Mouse (Mus musculus) lung, postnatal 0 days (tissue): Measurements from ENCODE around the gene Olfr237-ps1. TPM values are rescaled to one million over a fixed set of nuclear protein-coding genes. Genes with fewer than 3 reads are reported as not detected.
"Not testable (repeated sequence)": the region's sequence is repeated elsewhere in the genome, so short reads cannot be mapped to it uniquely, and the experiment has no call there.

Experiments used
- ATAC-seq: fragments of 200-750 bp; cut with Nextera tagmentation; 2 replicates; pipeline ENCODE4 v1.8.0; 2017; ENCODE audit warnings: moderate library complexity
- DNase-seq: peaks from one replicate; pipeline ENCODE4 v3.0.0-alpha.2; 2016; ENCODE audit warnings: low spot score
- H3K27ac ChIP-seq: fragments of 300-500 bp; sonication (generic); 2 replicates; pipeline ENCODE4 v1.5.1; 2014; ENCODE audit warnings: antibody characterized with exemption, mild to moderate bottlenecking, low read length, mixed read lengths
- H3K27me3 ChIP-seq: fragments of 300-500 bp; sonication (generic); replicated peaks from 2 replicates; pipeline ENCODE4 v1.6.1; 2014; ENCODE audit warnings: low read length, mixed read lengths; ENCODE audit not compliant: insufficient read depth
- H3K36me3 ChIP-seq: fragments of 300-500 bp; sonication (generic); 2 replicates; pipeline ENCODE4 v1.6.1; 2014; ENCODE audit warnings: low read length, mixed read lengths; ENCODE audit not compliant: insufficient read depth
- H3K4me1 ChIP-seq: fragments of 300-500 bp; sonication (generic); 2 replicates; pipeline ENCODE4 v1.6.1; 2014; ENCODE audit warnings: antibody characterized with exemption, low read depth, low read length, mixed read lengths; ENCODE audit not compliant: insufficient read depth
- H3K4me2 ChIP-seq: fragments of 300-500 bp; sonication (generic); replicated peaks from 2 replicates; pipeline ENCODE4 v1.6.1; 2014; ENCODE audit warnings: low read depth, mild to moderate bottlenecking, low read length, moderate library complexity, mixed read lengths
- H3K4me3 ChIP-seq: fragments of 300-500 bp; sonication (generic); 2 replicates; pipeline ENCODE4 v1.5.1; 2014; ENCODE audit warnings: low read depth, low read length
- H3K9ac ChIP-seq: fragments of 300-500 bp; sonication (generic); replicated peaks from 2 replicates; pipeline ENCODE4 v1.6.1; 2014; ENCODE audit warnings: low read depth, mild to moderate bottlenecking
- H3K9me3 ChIP-seq: fragments of 300-500 bp; sonication (generic); 2 replicates; pipeline ENCODE4 v1.6.1; 2016; ENCODE audit warnings: low read length, mixed read lengths
- CTCF ChIP-seq: IDR thresholded peaks from 2 replicates; pipeline ENCODE4 v1.5.1; 2016; ENCODE audit warnings: antibody characterized with exemption, mild to moderate bottlenecking
- EP300 ChIP-seq: IDR thresholded peaks from 2 replicates; pipeline ENCODE4 v1.6.1; 2016; ENCODE audit warnings: antibody characterized with exemption, mild to moderate bottlenecking, control low read depth
- WGBS: fragments of 180-500 bp; shearing (Covaris S2); extraction: QIAGEN DNeasy Blood & Tissue Kit; methylation state at CpG from one replicate; pipeline ENCODE4 v1.1.7; 2014; 5-methylcytosine and 5-hydroxymethylcytosine counted together
- polyA plus RNA-seq: library from polyadenylated mRNA; unstranded; fragments of >200 nt; fragmentation: Nextera tagmentation; extraction: Ambion mirVana; gene quantifications from 2 replicates; pipeline ENCODE4 v1.2.1, GENCODE M21; 2015

The Olfr237-ps1 gene
- not detected in 2 replicates for polyA plus RNA-seq

DNA sequence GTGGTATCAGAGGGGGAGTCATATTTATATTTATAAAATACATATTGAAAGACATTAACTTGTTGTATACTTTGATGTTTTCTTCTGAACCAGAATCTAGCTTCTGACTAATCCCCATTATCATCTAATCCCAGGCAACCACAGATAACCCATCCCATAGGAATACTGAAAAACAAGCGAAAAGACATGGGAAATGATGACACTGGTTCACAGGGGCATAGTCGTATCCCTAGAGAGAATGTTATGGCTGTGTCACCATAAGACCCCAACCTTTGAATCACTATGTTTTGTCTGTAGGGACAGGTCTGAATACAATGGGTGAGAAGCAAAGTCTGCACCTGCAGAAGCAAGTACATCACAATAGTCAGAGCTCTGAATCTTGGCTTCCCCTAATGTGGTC lies at the start of gene Olfr237-ps1:
Gene Olfr237-ps1 (plus strand): TSS at position 301 of the 400 bp plus-strand sequence.
- ATAC-seq, H3K27me3 ChIP-seq, H3K36me3 ChIP-seq, H3K4me1 ChIP-seq, DNase-seq, H3K9ac ChIP-seq, H3K27ac ChIP-seq, H3K4me2 ChIP-seq, H3K4me3 ChIP-seq, H3K9me3 ChIP-seq: not testable (repeated sequence)
- WGBS = 88% methylated on average over 2 of the region's 2 CpGs

DNA sequence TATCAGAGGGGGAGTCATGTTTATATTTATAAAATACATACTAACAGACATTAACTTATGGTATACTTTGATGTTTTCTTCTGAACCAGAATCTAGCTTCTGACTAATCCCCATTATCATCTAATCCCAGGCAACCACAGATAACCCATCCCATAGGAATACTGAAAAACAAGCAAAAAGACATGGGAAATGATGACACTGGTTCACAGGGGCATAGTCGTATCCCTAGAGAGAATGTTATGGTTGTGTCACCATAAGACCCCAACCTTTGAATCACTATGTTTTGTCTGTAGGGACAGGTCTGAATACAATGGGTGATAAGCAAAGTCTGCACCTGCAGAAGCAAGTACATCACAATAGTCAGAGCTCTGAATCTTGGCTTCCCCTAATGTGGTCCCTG lies 40.3 kb upstream of the Olfr237-ps1 start, which contains the start of gene Olfr441:
Gene Olfr441 (plus strand): TSS at position 301 of the 400 bp plus-strand sequence.
- not testable (repeated sequence) for H3K4me1 ChIP-seq, H3K9ac ChIP-seq, H3K27me3 ChIP-seq, DNase-seq, H3K9me3 ChIP-seq, H3K27ac ChIP-seq, H3K4me2 ChIP-seq, ATAC-seq, H3K36me3 ChIP-seq, H3K4me3 ChIP-seq
- WGBS = 83% methylated on average over 1 of the region's 1 CpGs

DNA sequence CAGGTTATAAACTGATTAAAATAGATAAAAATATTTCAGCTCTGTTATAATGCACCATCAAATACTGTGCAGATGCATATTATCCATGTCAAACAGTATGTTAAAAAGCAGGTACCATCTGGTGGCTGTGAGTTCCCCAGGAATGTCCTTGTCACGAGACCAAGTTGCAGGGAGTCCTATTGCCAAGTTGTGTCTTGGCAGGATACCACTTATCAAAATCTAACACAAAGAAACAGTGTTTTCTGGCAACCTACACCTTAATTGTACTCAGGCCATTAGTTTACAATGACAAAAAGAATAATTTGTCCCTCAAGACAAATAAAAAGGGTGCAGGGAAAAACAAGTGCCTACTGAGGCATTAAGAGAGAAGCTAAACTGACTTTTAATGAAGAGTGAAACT lies 13.1 kb downstream of the Olfr237-ps1 start:
- Histone ChIP-seq H3K4me2 (no peak overlapping the region), H3K36me3 (no peaks in the 10 kb centered on the region), H3K4me3 (no peak overlapping the region), H3K9ac (no peak overlapping the region), H3K4me1 (no peaks in the 10 kb centered on the region), H3K27ac (no peak overlapping the region), H3K9me3 (no peaks in the 10 kb centered on the region), H3K27me3 (no peaks in the 10 kb centered on the region)
- TF ChIP-seq EP300 (no peak), CTCF (no peak)
- DNase-seq (no peak), ATAC-seq (no peak)
- WGBS = 54% methylated on average over 1 of the region's 1 CpGs

DNA sequence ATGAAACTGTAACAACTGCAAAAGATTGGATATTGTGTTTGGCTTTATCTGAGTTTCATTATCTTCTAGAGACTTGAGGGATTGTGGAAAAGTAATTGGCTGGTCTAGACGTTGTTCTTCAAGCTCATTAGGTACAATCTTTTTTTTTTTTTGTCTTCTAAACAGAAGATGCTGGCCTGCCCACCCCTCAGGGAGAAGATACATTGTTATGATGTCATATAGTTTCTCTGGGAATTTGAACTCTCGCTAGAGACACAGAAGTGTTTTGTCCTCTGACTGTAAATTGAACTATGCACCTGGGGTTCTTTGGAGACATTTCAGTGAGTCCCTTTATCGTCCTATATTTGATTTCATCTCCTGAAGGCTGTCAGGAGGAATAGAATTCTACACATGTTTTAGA lies 16.6 kb downstream of the Olfr237-ps1 start, which contains the start of gene Olfr437:
Gene Olfr437 (plus strand): TSS at position 301 of the 400 bp plus-strand sequence.
- Histone ChIP-seq H3K27me3 (no peaks in the 10 kb centered on the region), H3K27ac (no peak within 1 kb of the TSS), H3K4me2 (no peak within 1 kb of the TSS), H3K9me3 (no peaks in the 10 kb centered on the region), H3K36me3 (no peaks in the 10 kb centered on the region), H3K9ac (no peak within 1 kb of the TSS), H3K4me3 (no peak within 1 kb of the TSS), H3K4me1 (no peaks in the 10 kb centered on the region)
- ATAC-seq (no peak), DNase-seq (no peak)
- TF ChIP-seq CTCF = no peak
- WGBS = 61% methylated on average over 3 of the region's 3 CpGs

DNA sequence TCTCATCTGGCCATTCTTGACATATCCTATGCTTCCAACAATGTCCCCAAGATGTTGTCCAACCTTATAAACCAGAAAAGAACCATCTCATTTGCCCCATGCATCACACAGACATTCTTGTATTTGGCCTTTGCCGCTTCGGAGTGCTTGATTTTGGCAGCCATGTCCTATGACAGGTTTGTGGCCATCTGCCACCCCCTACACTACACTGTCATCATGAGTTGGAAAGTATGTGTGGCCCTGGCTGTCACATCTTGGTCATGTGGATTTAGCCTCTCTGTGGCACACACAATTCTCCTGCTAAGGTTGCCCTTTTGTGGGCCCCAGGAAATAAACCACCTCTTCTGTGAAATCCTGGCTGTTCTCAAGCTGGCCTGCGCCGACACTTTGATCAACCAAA lies 20.9 kb downstream of the Olfr237-ps1 start:
- Histone ChIP-seq H3K4me1 (no peaks in the 10 kb centered on the region), H3K9me3 (no peaks in the 10 kb centered on the region), H3K36me3 (no peaks in the 10 kb centered on the region), H3K4me2 (no peak overlapping the region), H3K27me3 (no peaks in the 10 kb centered on the region), H3K4me3 (no peak overlapping the region), H3K9ac (no peak overlapping the region), H3K27ac (no peak overlapping the region)
- ATAC-seq (no peak), DNase-seq (no peak)
- TF ChIP-seq CTCF (no peak), EP300 (no peak)
- 92% methylated on average over 4 of the region's 4 CpGs for WGBS

DNA sequence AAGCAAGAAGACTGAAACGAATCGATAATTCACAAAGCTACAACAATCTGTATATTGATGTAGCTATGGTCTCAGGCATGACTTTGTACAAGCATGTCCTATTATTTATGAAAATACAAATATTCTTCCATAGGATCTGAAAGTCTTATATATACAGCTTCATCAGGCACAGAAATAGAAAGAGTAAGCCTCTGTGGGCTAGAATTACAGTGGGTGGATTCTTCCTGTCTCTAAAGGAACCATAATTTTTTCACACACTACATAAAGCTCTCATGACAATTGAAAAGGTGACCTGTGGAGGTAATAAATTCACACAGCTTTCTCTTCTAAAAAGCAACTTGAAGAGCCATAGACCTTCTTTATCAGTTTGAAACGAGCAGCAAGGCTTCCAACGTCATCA lies 25.5 kb downstream of the Olfr237-ps1 start, which contains the start of gene Olfr13:
Gene Olfr13 (plus strand): TSS at position 301 of the 400 bp plus-strand sequence.
- H3K27ac ChIP-seq = no peak within 1 kb of the TSS
- no peaks in the 10 kb centered on the region for H3K36me3 ChIP-seq
- no peaks in the 10 kb centered on the region for H3K4me1 ChIP-seq
- H3K27me3 ChIP-seq = no peaks in the 10 kb centered on the region
- TF ChIP-seq EP300 (no peak), CTCF (no peak)
- H3K4me2 ChIP-seq = no peak within 1 kb of the TSS
- no peak within 1 kb of the TSS for H3K4me3 ChIP-seq
- H3K9ac ChIP-seq = no peak within 1 kb of the TSS
- no peak for DNase-seq
- WGBS = 57% methylated on average over 4 of the region's 4 CpGs
- no peaks in the 10 kb centered on the region for H3K9me3 ChIP-seq
- no peak for ATAC-seq

DNA sequence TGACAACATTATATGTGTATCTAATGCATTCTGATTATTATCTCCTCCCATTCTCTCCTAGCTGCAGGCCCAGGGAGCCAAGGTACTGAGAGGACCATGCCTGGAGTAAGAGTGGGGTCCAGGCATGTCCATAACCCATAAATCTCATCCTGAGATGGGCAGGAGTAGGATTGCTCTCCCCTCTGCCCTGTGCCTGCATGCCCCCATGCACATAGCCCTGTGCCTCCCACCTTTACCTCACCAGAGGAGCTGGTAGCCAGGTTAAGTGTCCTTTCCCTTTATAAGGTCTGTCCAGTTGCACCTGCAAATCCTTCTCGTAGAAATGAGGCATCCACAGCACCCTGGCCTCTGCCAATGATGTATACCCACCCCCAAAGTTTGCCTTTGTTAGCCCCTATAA lies 31.8 kb downstream of the Olfr237-ps1 start:
- H3K9ac ChIP-seq = no peak overlapping the region
- H3K4me2 ChIP-seq = no peak overlapping the region
- WGBS = 78% methylated on average over 1 of the region's 1 CpGs
- TF ChIP-seq EP300 = no peak
- TF ChIP-seq CTCF = no peak
- DNase-seq = no peak
- H3K4me1 ChIP-seq = no peaks in the 10 kb centered on the region
- no peaks in the 10 kb centered on the region for H3K36me3 ChIP-seq
- H3K4me3 ChIP-seq = no peak overlapping the region
- no peak for ATAC-seq
- H3K27ac ChIP-seq = no peak overlapping the region
- no peaks in the 10 kb centered on the region for H3K27me3 ChIP-seq
- no peaks in the 10 kb centered on the region for H3K9me3 ChIP-seq
